Mouse (Mus musculus) hindbrain, embryonic 16.5 days (tissue): ENCODE results near the gene Gm11639. TPM values are rescaled to one million over a fixed set of nuclear protein-coding genes. Genes with fewer than 3 reads are reported as not detected.

Experiments used
- ATAC-seq: fragments of 200-750 bp; cut with Nextera tagmentation; 2 replicates; pipeline ENCODE4 v1.8.0; 2017; ENCODE audit warnings: moderate TSS enrichment, moderate library complexity
- H3K27ac ChIP-seq: fragments of 300-500 bp; sonication (generic); 2 replicates; pipeline ENCODE4 v1.5.1; 2014; ENCODE audit warnings: low read depth, mild to moderate bottlenecking, control low read depth, low read length, moderate library complexity
- H3K27me3 ChIP-seq: fragments of 300-500 bp; sonication (generic); replicated peaks from 2 replicates; pipeline ENCODE4 v1.6.1; 2014; ENCODE audit warnings: low read length; ENCODE audit not compliant: control insufficient read depth, insufficient read depth
- H3K36me3 ChIP-seq: fragments of 300-500 bp; sonication (generic); 2 replicates; pipeline ENCODE4 v1.6.1; 2014; ENCODE audit warnings: mild to moderate bottlenecking, low read length, moderate library complexity, mixed read lengths; ENCODE audit not compliant: control insufficient read depth, insufficient read depth
- H3K4me1 ChIP-seq: fragments of 300-500 bp; sonication (generic); 2 replicates; pipeline ENCODE4 v1.6.1; 2014; ENCODE audit warnings: low read depth, low read length; ENCODE audit not compliant: control insufficient read depth, insufficient read depth
- H3K4me2 ChIP-seq: fragments of 300-500 bp; sonication (generic); 2 replicates; pipeline ENCODE4 v1.6.1; 2014; ENCODE audit warnings: mild to moderate bottlenecking, low read length, control low read depth, moderate library complexity
- H3K4me3 ChIP-seq: fragments of 300-500 bp; sonication (generic); 2 replicates; pipeline ENCODE4 v1.5.1; 2014; ENCODE audit warnings: mild to moderate bottlenecking, low read length, control low read depth, moderate library complexity
- H3K9ac ChIP-seq: fragments of 300-500 bp; sonication (generic); 2 replicates; pipeline ENCODE4 v1.6.1; 2014; ENCODE audit warnings: low read depth, mild to moderate bottlenecking, control low read depth, low read length, moderate library complexity
- H3K9me3 ChIP-seq: fragments of 300-500 bp; sonication (generic); 2 replicates; pipeline ENCODE4 v1.6.1; 2014; ENCODE audit warnings: mild to moderate bottlenecking, low read length, moderate library complexity; ENCODE audit not compliant: control insufficient read depth
- WGBS: fragments of 180-500 bp; shearing (Covaris S2); extraction: QIAGEN DNeasy Blood & Tissue Kit; methylation state at CpG from one replicate; pipeline ENCODE4 v1.1.7; 2014; 5-methylcytosine and 5-hydroxymethylcytosine counted together
- polyA plus RNA-seq: library from polyadenylated mRNA; unstranded; fragments of >200 nt; fragmentation: Nextera tagmentation; extraction: Ambion mirVana; gene quantifications from 2 replicates; pipeline ENCODE4 v1.2.1, GENCODE M21; 2015

Gm11639 gene
- polyA plus RNA-seq, 1 experiment from 2014 or later: 0.04 TPM

DNA sequence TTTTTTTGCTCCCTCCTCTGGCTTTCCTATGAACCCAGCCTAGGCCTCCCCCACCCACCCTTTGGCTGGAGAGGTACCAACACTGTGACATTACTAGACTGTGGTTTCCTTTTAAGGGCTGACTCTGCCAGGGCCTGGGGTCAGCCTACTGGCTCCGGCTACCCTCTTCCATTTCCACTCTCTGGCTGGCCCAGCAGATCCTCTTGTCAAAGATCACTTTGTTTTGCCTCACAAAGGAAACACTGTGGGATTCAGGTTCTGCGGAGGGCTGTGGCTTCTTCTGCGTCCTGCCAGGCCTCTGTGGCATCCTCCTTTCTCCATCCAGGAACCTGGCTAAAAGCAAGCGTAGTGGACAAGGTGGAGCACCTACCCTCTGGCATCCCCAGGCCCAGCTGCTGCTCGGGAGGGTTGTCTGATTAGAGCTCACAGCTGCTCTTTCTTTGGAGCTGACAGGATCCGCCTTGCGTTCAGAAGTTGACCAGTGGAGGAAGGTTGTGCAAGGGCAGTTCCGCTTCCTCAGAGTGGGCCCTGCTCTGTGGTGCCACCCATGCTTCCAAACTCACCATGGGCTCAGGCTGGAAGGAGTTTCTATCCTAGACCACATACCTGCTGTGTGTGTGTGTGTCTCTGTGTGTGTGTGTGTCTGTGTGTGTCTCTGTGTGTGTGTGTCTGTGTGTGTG is 38.2 kb upstream of the Gm11639 start:
- Histone ChIP-seq H3K9me3 (no peaks in the 10 kb centered on the region), H3K27me3 (no peaks in the 10 kb centered on the region), H3K4me2 (no peak overlapping the region), H3K4me1 (no peaks in the 10 kb centered on the region; the same call in 1 of the 2 replicates), H3K9ac (peak overlapping the region; percentile 3; the same call in 1 of the 2 replicates), H3K4me3 (no peak overlapping the region), H3K27ac (no peak overlapping the region), H3K36me3 (no peaks in the 10 kb centered on the region)
- 56% methylated on average over 8 of the region's 8 CpGs for WGBS
- no peak for ATAC-seq

GRCm38 (mm10) chr11:104648571-104648970 is 36.9 kb upstream of the Gm11639 start:
- no peaks in the 10 kb centered on the region for H3K27me3 ChIP-seq
- no peaks in the 10 kb centered on the region for H3K36me3 ChIP-seq
- no peak overlapping the region for H3K27ac ChIP-seq
- no peaks in the 10 kb centered on the region for H3K9me3 ChIP-seq
- H3K4me1 ChIP-seq: no peaks in the 10 kb centered on the region; the same call in 1 of the 2 replicates
- H3K9ac ChIP-seq: no peak overlapping the region
- H3K4me2 ChIP-seq: no peak overlapping the region
- no peak overlapping the region for H3K4me3 ChIP-seq
- 63% methylated on average over 3 of the region's 3 CpGs for WGBS
- ATAC-seq: no peak

DNA sequence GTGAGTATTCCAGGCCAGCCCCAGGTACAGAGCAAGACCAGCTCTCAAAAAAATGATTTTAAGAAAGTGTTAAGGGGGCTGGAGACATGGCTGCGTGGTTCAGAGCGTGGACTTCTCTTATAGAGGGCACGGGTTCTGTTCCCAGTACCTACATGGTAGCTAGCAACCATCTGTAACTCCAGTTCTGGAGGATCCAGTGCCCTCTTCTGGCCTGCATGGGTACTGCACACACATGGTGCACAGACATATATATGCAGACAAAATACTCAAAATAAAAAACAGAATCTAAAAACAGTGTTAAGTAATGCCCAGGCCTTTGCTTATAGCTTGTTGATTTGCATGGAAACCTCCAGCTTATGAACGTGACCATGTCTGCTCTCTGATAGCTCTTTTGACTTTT is 24.9 kb upstream of the Gm11639 start:
- H3K9ac ChIP-seq: no peak overlapping the region
- H3K4me3 ChIP-seq: no peak overlapping the region
- 93% methylated on average over 4 of the region's 4 CpGs for WGBS
- no peak overlapping the region for H3K27ac ChIP-seq
- no peaks in the 10 kb centered on the region for H3K4me1 ChIP-seq
- H3K4me2 ChIP-seq: no peak overlapping the region
- H3K27me3 ChIP-seq: no peaks in the 10 kb centered on the region
- no peaks in the 10 kb centered on the region for H3K9me3 ChIP-seq
- H3K36me3 ChIP-seq: no peaks in the 10 kb centered on the region
- ATAC-seq: no peak

- H3K4me3 ChIP-seq: no peak overlapping the region
- no peak for ATAC-seq
- no peaks in the 10 kb centered on the region for H3K9me3 ChIP-seq
- no peaks in the 10 kb centered on the region for H3K27me3 ChIP-seq
- no peak overlapping the region for H3K27ac ChIP-seq
- H3K9ac ChIP-seq: no peak overlapping the region
- WGBS: 88% methylated on average over 5 of the region's 5 CpGs
- no peaks in the 10 kb centered on the region for H3K36me3 ChIP-seq
- no peak overlapping the region for H3K4me2 ChIP-seq
- no peaks in the 10 kb centered on the region for H3K4me1 ChIP-seq
These were observed 24.4 kb upstream of the Gm11639 start for GRCm38 (mm10) chr11:104661106-104661505.

GRCm38 (mm10) chr11:104661531-104662205 is 23.8 kb upstream of the Gm11639 start:
- Histone ChIP-seq H3K4me2 (no peak overlapping the region), H3K4me1 (no peaks in the 10 kb centered on the region), H3K4me3 (no peak overlapping the region), H3K36me3 (no peaks in the 10 kb centered on the region), H3K9ac (no peak overlapping the region), H3K9me3 (no peaks in the 10 kb centered on the region), H3K27me3 (no peaks in the 10 kb centered on the region), H3K27ac (no peak overlapping the region)
- ATAC-seq: no peak
- 81% methylated on average over 20 of the region's 20 CpGs for WGBS

- 95% methylated on average over 11 of the region's 11 CpGs for WGBS
- Histone ChIP-seq H3K9me3 (no peaks in the 10 kb centered on the region), H3K36me3 (no peaks in the 10 kb centered on the region)
These were observed 22.9 kb upstream of the Gm11639 start for GRCm38 (mm10) chr11:104662573-104662972.

GRCm38 (mm10) chr11:104663241-104663877 is 22.1 kb upstream of the Gm11639 start:
- no peaks in the 10 kb centered on the region for H3K9me3 ChIP-seq
- no peaks in the 10 kb centered on the region for H3K27me3 ChIP-seq
- H3K4me3 ChIP-seq: no peak overlapping the region
- no peak overlapping the region for H3K9ac ChIP-seq
- no peaks in the 10 kb centered on the region for H3K4me1 ChIP-seq
- no peaks in the 10 kb centered on the region for H3K36me3 ChIP-seq
- no peak overlapping the region for H3K4me2 ChIP-seq
- H3K27ac ChIP-seq: no peak overlapping the region
- ATAC-seq: no peak
- 77% methylated on average over 6 of the region's 6 CpGs for WGBS

More at GRCm38 (mm10) chr11:104662573-104662972, 22.9 kb upstream of the Gm11639 start:
- Histone ChIP-seq H3K27ac (no peak overlapping the region), H3K27me3 (no peaks in the 10 kb centered on the region), H3K4me1 (no peaks in the 10 kb centered on the region), H3K4me2 (no peak overlapping the region), H3K9ac (no peak overlapping the region), H3K4me3 (no peak overlapping the region)
- no peak for ATAC-seq

GRCm38 (mm10) chr11:104663878-104664261 is 21.6 kb upstream of the Gm11639 start:
- WGBS: 86% methylated on average over 3 of the region's 3 CpGs
- no peak overlapping the region for H3K4me3 ChIP-seq
- no peaks in the 10 kb centered on the region for H3K36me3 ChIP-seq
- H3K9me3 ChIP-seq: no peaks in the 10 kb centered on the region
- H3K4me2 ChIP-seq: no peak overlapping the region
- H3K4me1 ChIP-seq: no peaks in the 10 kb centered on the region
- H3K9ac ChIP-seq: no peak overlapping the region
- no peak for ATAC-seq
- H3K27ac ChIP-seq: no peak overlapping the region
- no peaks in the 10 kb centered on the region for H3K27me3 ChIP-seq

DNA sequence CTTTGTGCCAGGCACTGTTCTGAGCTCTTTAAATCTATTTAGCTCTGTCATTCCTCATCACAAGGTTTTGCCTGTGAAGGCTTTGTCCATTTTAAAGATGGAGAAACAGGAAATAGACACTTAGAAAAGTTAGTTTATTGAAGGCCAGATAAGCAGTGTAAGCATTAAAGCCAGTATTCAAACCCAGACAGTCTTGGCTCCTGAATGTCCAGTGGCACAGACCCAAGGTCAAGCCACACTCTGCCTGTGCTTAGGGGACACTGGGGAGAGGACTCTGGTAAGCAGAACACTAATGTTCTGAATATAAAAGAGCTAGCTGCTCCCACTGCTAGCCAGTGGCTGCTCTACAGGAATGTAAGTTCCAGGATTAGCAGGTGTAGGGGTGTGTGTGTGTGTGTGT is 21.1 kb upstream of the Gm11639 start:
- ATAC-seq: no peak
- Histone ChIP-seq H3K27ac (no peak overlapping the region), H3K4me2 (no peak overlapping the region), H3K4me1 (no peaks in the 10 kb centered on the region), H3K27me3 (no peaks in the 10 kb centered on the region), H3K9me3 (no peaks in the 10 kb centered on the region), H3K4me3 (no peak overlapping the region), H3K9ac (no peak overlapping the region), H3K36me3 (no peaks in the 10 kb centered on the region)
